In the genomic region with DNA sequence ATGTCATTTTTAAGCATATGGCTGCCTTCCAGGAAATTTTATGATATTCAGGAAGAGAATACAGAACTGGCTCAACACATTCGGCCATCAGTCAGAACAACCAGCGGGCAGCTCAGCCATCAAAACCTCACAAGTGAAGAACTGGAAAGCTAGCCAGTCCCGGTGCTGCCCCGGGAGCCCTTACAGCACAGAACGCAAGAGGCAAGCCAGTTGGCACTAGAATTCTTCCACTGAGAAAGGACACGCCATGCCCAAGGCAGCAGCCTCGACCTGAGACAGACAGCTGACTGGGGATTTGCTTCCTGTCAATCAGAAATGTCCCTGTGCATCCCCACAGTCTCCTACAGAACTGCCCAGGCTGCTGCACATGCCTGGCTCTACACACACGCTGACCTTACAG, we compare ENCODE assay signal across 35 mouse cellular contexts. TPM values are rescaled to one million over a fixed set of nuclear protein-coding genes. Genes with fewer than 3 reads are reported as not detected.
DNase-seq lines count a peak whose midpoint lies in the region; ATAC-seq and TF ChIP-seq lines count a peak whose summit lies in the region.
"Had no signal": no experiment of that assay in that cellular context is flagged by ENCODE, and none has a peak within 500 bp of the region (broad histone marks: within the 10 kb centered on the region; RNA-seq: fewer than 3 reads in every experiment).

No protein-coding gene starts in this region.

- no peak overlapping the region for H3K4me2 ChIP-seq in hindbrain, postnatal 0 days (ENCODE audit: low read depth, low read length)
- H3K4me2 ChIP-seq: forebrain, embryonic 13.5 days; heart, embryonic 13.5 days; hindbrain, embryonic 15.5 days; kidney, embryonic 15.5 days; limb, embryonic 13.5 days; liver, embryonic 13.5 days; midbrain, embryonic 12.5 days had no signal

- H3K9me3 ChIP-seq in hindbrain, postnatal 0 days (ENCODE audit: low read length), result no peaks in the 10 kb centered on the region
- H3K9me3 ChIP-seq in hindbrain, embryonic 10.5 days, result no peaks in the 10 kb centered on the region
- H3K9me3 ChIP-seq: forebrain, embryonic 13.5 days; heart, embryonic 13.5 days; hindbrain, embryonic 15.5 days; kidney, embryonic 15.5 days; limb, embryonic 13.5 days; liver, embryonic 13.5 days; megakaryocyte, embryonic 14.5 days; midbrain, embryonic 12.5 days had no signal

- no peak for TF ChIP-seq CTCF in hindbrain, postnatal 0 days (IDR thresholded peaks at IDR 0.05; ENCODE audit: low read depth)

- no peaks in the 10 kb centered on the region for H3K4me1 ChIP-seq in hindbrain, postnatal 0 days (ENCODE audit: insufficient read depth, low read length)
- 0 out of 2 replicates have a peak, but pooled peaks cover 3% of the 10 kb centered on the region for H3K4me1 ChIP-seq in hindbrain, embryonic 10.5 days (replicated peaks)
- H3K4me1 ChIP-seq: forebrain, embryonic 13.5 days; hindbrain, embryonic 15.5 days; kidney, embryonic 15.5 days; liver, embryonic 13.5 days; megakaryocyte, embryonic 14.5 days; midbrain, embryonic 12.5 days had no signal

- H3K9ac ChIP-seq in hindbrain, postnatal 0 days (replicated peaks; ENCODE audit: low read length), result no peak overlapping the region
- H3K9ac ChIP-seq: forebrain, embryonic 13.5 days; heart, embryonic 13.5 days; hindbrain, embryonic 15.5 days; kidney, embryonic 15.5 days; limb, embryonic 13.5 days; liver, embryonic 13.5 days; midbrain, embryonic 12.5 days had no signal

- WGBS in hindbrain, postnatal 0 days, result 69% methylated on average over 8 of the region's 8 CpGs
- 91% methylated on average over 8 of the region's 8 CpGs for WGBS in hindbrain, embryonic 10.5 days

- DNase-seq in cerebellum, postnatal 14 days, result peak; percentile 69 to 71
- no peak for DNase-seq in cerebellum, adult 11-12 months
- peak; percentile 3 for DNase-seq in hindbrain, postnatal 0 days (ENCODE audit: low spot score)
- no peak for DNase-seq in hindbrain, embryonic 10.5 days (ENCODE audit: low spot score)
- peak; percentile 22 to 31 for DNase-seq in gastrocnemius, adult 8-10 months (ENCODE audit: low spot score in 2 of 2)
- DNase-seq in gastrocnemius, postnatal 25 days, result peak; percentile 61
- no peak for DNase-seq in urinary bladder, postnatal 14 days (ENCODE audit: low spot score)
- DNase-seq: adrenal gland, postnatal 36 days; heart, adult 2 months; heart, postnatal 10 days; kidney, adult 18-20 months; kidney, postnatal 25 days; liver, embryonic 13.5 days; lung, adult 18-20 months; lung, postnatal 4 days; right cerebral cortex, postnatal 25 days; spleen, adult 18-20 months; thymus, postnatal 14 days had no signal

- H3K4me3 ChIP-seq in hindbrain, postnatal 0 days (ENCODE audit: low read length), result no peak overlapping the region
- H3K4me3 ChIP-seq in hindbrain, embryonic 10.5 days, result no peak overlapping the region
- H3K4me3 ChIP-seq: forebrain, embryonic 13.5 days; heart, adult 2 months; heart, embryonic 13.5 days; hindbrain, embryonic 15.5 days; kidney, embryonic 15.5 days; left cerebral cortex, adult 2 months; limb, embryonic 13.5 days; liver, embryonic 13.5 days; megakaryocyte, embryonic 14.5 days; midbrain, embryonic 12.5 days had no signal

- peaks cover 13% of the 10 kb centered on the region for H3K36me3 ChIP-seq in hindbrain, postnatal 0 days (ENCODE audit: insufficient read depth, low read length)
- H3K36me3 ChIP-seq in hindbrain, embryonic 10.5 days, result peaks cover 76% of the 10 kb centered on the region

- ATAC-seq in hindbrain, postnatal 0 days, result no peak; the same call in 1 of the 2 replicates
- ATAC-seq: forebrain, embryonic 13.5 days; lung, postnatal 0 days had no signal

- H3K27me3 ChIP-seq in hindbrain, postnatal 0 days (ENCODE audit: insufficient read depth, low read length), result no peaks in the 10 kb centered on the region
- no peaks in the 10 kb centered on the region for H3K27me3 ChIP-seq in hindbrain, embryonic 10.5 days (ENCODE audit: insufficient read depth, poor library complexity, severe bottlenecking)
- H3K27me3 ChIP-seq: forebrain, embryonic 13.5 days; heart, embryonic 13.5 days; hindbrain, embryonic 15.5 days; kidney, embryonic 15.5 days; limb, embryonic 13.5 days; liver, embryonic 13.5 days; megakaryocyte, embryonic 14.5 days; midbrain, embryonic 12.5 days had no signal

- no peak overlapping the region for H3K27ac ChIP-seq in hindbrain, postnatal 0 days
- no peak overlapping the region for H3K27ac ChIP-seq in hindbrain, embryonic 10.5 days
- H3K27ac ChIP-seq: forebrain, embryonic 13.5 days; heart, adult 2 months; heart, embryonic 13.5 days; hindbrain, embryonic 15.5 days; kidney, embryonic 15.5 days; left cerebral cortex, adult 2 months; limb, embryonic 13.5 days; liver, embryonic 13.5 days; midbrain, embryonic 12.5 days had no signal

RNA-seq across cellular contexts. Expression of a gene that starts 11.7 kb away (rescaled TPM):
- 56.4 and 58.1 TPM in 2 replicates for total RNA-seq in hindbrain, postnatal 0 days (2014; rRNA removed)
- polyA plus RNA-seq in hindbrain, postnatal 0 days (2015; fragmentation: Nextera tagmentation; extraction: Ambion mirVana), result 160 and 165 TPM in 2 replicates
- polyA plus RNA-seq in hindbrain, embryonic 10.5 days (2016; fragmentation: Nextera tagmentation; extraction: Ambion mirVana), result 123 and 130 TPM in 2 replicates
- 10 to 100 TPM; 41.4 to 61.9 (median 49.1) TPM for total RNA-seq in gastrocnemius, adult 8-10 months (2022)
- 10 to 100 TPM; 53.9 to 63.6 TPM for total RNA-seq in gastrocnemius, postnatal 25 days (2021)

RNA-seq across cellular contexts. Expression of a gene that starts 15.2 kb away (rescaled TPM):
- not detected in 2 replicates for total RNA-seq in hindbrain, postnatal 0 days (2014; rRNA removed)
- polyA plus RNA-seq in hindbrain, postnatal 0 days (2015; fragmentation: Nextera tagmentation; extraction: Ambion mirVana), result 0.32 and 0.36 TPM in 2 replicates
- 0.27 TPM in 1 of 2 replicates, not detected in the other for polyA plus RNA-seq in hindbrain, embryonic 10.5 days (2016; fragmentation: Nextera tagmentation; extraction: Ambion mirVana)
- not detected for total RNA-seq in gastrocnemius, adult 8-10 months (2022)
- not detected for total RNA-seq in gastrocnemius, postnatal 25 days (2021)
- total RNA-seq: adrenal gland, adult 18-20 months; adrenal gland, postnatal 36 days; heart, adult 2 months; heart, postnatal 10 days; hematopoietic stem cell, adult 5-6 weeks; layer of hippocampus, postnatal 10 days; MEL; monocyte, adult 5-6 weeks had no signal
- polyA plus RNA-seq: forebrain, embryonic 13.5 days; heart, adult 2 months; heart, embryonic 13.5 days; intestine, embryonic 14.5 days; kidney, embryonic 15.5 days; limb, embryonic 13.5 days; liver, embryonic 13.5 days; lung, postnatal 0 days; neural tube, embryonic 14.5 days; stomach, embryonic 16.5 days had no signal

RNA-seq across cellular contexts. Expression of a gene that starts 54.9 kb away (rescaled TPM):
- total RNA-seq in hindbrain, postnatal 0 days (2014; rRNA removed), result 21.9 and 24.3 TPM in 2 replicates
- 36.2 and 36.5 TPM in 2 replicates for polyA plus RNA-seq in hindbrain, postnatal 0 days (2015; fragmentation: Nextera tagmentation; extraction: Ambion mirVana)
- 82.3 and 103 TPM in 2 replicates for polyA plus RNA-seq in hindbrain, embryonic 10.5 days (2016; fragmentation: Nextera tagmentation; extraction: Ambion mirVana)
- 10 to 100 TPM; 51.1 to 69.2 (median 58.0) TPM for total RNA-seq in gastrocnemius, adult 8-10 months (2022)
- 10 to 100 TPM; 55.6 to 57.2 TPM for total RNA-seq in gastrocnemius, postnatal 25 days (2021)

Comparison
In these comparisons a context has a peak if more than half of its experiments do, and no peak if none do; other contexts are left out.
1. DNase-seq: peak in cerebellum, postnatal 14 days (2 of 2), hindbrain, postnatal 0 days (single experiment), gastrocnemius, adult 8-10 months (2 of 2) and gastrocnemius, postnatal 25 days (single experiment); none in cerebellum, adult 11-12 months (single experiment), hindbrain, embryonic 10.5 days (single experiment) and urinary bladder, postnatal 14 days (single experiment).